Mouse (Mus musculus) limb, embryonic 15.5 days (tissue): ENCODE results near the gene Phb2. TPM values are rescaled to one million over a fixed set of nuclear protein-coding genes. Genes with fewer than 3 reads are reported as not detected.
"Not testable (repeated sequence)": the region's sequence is repeated elsewhere in the genome, so short reads cannot be mapped to it uniquely, and the experiment has no call there.

ENCODE experiments used
- ATAC-seq: fragments of 200-750 bp; cut with Nextera tagmentation; 2 replicates; pipeline ENCODE4 v1.8.0; 2017; ENCODE audit warnings: low read depth, moderate TSS enrichment; ENCODE audit not compliant: insufficient number of reproducible peaks, low FRiP score, low TSS enrichment
- H3K27ac ChIP-seq: fragments of 300-500 bp; sonication (generic); 2 replicates; pipeline ENCODE4 v1.5.1; 2015; ENCODE audit warnings: moderate library complexity, mild to moderate bottlenecking, inconsistent platforms
- H3K27me3 ChIP-seq: fragments of 300-500 bp; sonication (generic); 2 replicates; pipeline ENCODE4 v1.6.1; 2015; ENCODE audit warnings: inconsistent platforms
- H3K36me3 ChIP-seq: fragments of 300-500 bp; sonication (generic); 2 replicates; pipeline ENCODE4 v1.6.1; 2015; ENCODE audit warnings: inconsistent platforms
- H3K4me1 ChIP-seq: fragments of 300-500 bp; sonication (generic); 2 replicates; pipeline ENCODE4 v1.6.1; 2015; ENCODE audit warnings: inconsistent platforms
- H3K4me2 ChIP-seq: fragments of 300-500 bp; sonication (generic); 2 replicates; pipeline ENCODE4 v1.6.1; 2015; ENCODE audit warnings: mild to moderate bottlenecking, inconsistent platforms
- H3K4me3 ChIP-seq: fragments of 300-500 bp; sonication (generic); 2 replicates; pipeline ENCODE4 v1.5.1; 2015; ENCODE audit warnings: mild to moderate bottlenecking, inconsistent platforms
- H3K9ac ChIP-seq: fragments of 300-500 bp; sonication (generic); 2 replicates; pipeline ENCODE4 v1.6.1; 2015; ENCODE audit warnings: inconsistent platforms
- H3K9me3 ChIP-seq: fragments of 300-500 bp; sonication (generic); 2 replicates; pipeline ENCODE4 v1.6.1; 2016; ENCODE audit warnings: inconsistent platforms
- WGBS: fragments of 180-500 bp; shearing (Covaris S2); methylation state at CpG from one replicate; pipeline ENCODE4 v1.1.7; 2015; 5-methylcytosine and 5-hydroxymethylcytosine counted together
- polyA plus RNA-seq: library from polyadenylated mRNA; unstranded; fragments of >200 nt; fragmentation: Nextera tagmentation; extraction: Ambion mirVana; gene quantifications from 2 replicates; pipeline ENCODE4 v1.2.1, GENCODE M21; 2015

Phb2 gene
- polyA plus RNA-seq, 1 experiment from 2014 or later: 285 TPM

DNA sequence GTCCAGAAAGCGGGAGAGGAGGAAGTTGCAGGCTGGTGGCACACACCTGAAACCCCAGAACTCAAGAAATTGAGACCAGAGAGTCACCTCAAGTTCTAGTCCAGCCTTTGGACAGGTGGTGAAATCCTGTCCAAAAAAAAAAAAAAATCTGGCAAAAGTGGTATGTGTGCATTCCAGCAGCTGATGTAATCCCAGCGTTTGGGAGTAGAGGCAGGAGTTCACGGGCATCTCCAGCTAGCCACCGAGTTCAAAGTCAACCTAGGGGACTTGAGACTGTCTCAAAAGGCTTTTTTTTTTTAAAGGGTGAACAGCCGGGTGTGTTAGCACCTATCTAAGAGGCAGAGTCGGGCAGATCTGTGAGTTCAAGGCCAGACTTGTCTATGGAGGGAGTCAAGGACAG lies 36.0 kb upstream of the Phb2 start:
- no peaks in the 10 kb centered on the region for H3K9me3 ChIP-seq
- H3K36me3 ChIP-seq: peaks cover 3% of the 10 kb centered on the region; the same call in 1 of the 2 replicates
- no peak overlapping the region for H3K4me2 ChIP-seq
- no peak overlapping the region for H3K27ac ChIP-seq
- WGBS: 77% methylated on average over 6 of the region's 6 CpGs
- no peak overlapping the region for H3K9ac ChIP-seq
- no peak overlapping the region for H3K4me3 ChIP-seq
- no peaks in the 10 kb centered on the region for H3K27me3 ChIP-seq
- ATAC-seq: no peak
- peaks cover 13% of the 10 kb centered on the region for H3K4me1 ChIP-seq

DNA sequence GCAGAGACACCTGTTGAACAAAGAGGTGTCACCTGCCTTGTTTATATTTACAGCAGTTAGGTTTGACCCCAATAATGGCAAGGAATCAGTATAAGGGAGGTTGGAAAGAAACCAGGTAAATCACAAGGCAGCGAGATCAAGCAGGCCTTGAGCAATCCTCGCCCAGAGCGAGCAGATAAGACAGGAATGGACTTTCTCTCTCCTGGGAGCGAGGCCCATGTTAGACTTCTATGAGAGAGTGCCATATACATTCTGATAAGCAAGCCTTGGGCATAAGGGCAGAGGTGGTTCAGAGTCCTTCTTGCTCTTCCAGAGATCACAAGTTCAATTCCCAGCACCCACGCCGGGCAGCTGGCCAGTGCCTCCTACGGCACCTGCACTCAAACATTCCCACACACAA lies 33.4 kb upstream of the Phb2 start:
- peaks cover 3% of the 10 kb centered on the region; the same call in 1 of the 2 replicates for H3K36me3 ChIP-seq
- 94% methylated on average over 7 of the region's 7 CpGs for WGBS
- ATAC-seq: no peak

DNA sequence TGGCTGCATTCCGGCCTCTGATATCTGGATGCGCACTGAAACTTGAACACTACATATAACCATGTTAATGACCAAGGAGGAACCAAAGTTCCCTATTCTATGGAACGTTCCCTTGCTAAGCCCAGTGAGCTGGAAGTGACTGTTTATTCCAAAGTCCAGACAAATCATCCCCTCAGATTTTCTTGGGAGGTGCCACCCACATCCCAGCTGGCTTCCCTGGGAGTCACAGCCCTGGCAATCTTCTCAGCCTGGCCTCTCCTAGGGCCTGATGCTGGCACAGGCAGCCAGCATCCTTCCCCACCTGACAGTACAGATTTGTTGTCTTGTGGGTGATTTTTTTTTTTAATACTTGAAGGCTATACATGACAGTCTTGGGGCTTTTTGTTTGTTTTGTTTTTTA lies 32.6 kb upstream of the Phb2 start:
- H3K27ac ChIP-seq: no peak overlapping the region
- H3K36me3 ChIP-seq: peaks cover 1% of the 10 kb centered on the region; the same call in 1 of the 2 replicates
- no peak overlapping the region for H3K4me3 ChIP-seq
- H3K9ac ChIP-seq: no peak overlapping the region
- no peak for ATAC-seq
- WGBS: 86% methylated on average over 3 of the region's 3 CpGs
- H3K27me3 ChIP-seq: no peaks in the 10 kb centered on the region
- H3K4me1 ChIP-seq: peaks cover 7% of the 10 kb centered on the region; the same call in 1 of the 2 replicates
- no peak overlapping the region for H3K4me2 ChIP-seq
- H3K9me3 ChIP-seq: no peaks in the 10 kb centered on the region

More for the DNA sequence above, 33.4 kb upstream of the Phb2 start:
- H3K4me3 ChIP-seq: no peak overlapping the region
- H3K27me3 ChIP-seq: no peaks in the 10 kb centered on the region
- no peak overlapping the region for H3K9ac ChIP-seq
- no peak overlapping the region for H3K4me2 ChIP-seq
- H3K27ac ChIP-seq: no peak overlapping the region
- peaks cover 6% of the 10 kb centered on the region; the same call in 1 of the 2 replicates for H3K4me1 ChIP-seq
- no peaks in the 10 kb centered on the region for H3K9me3 ChIP-seq

DNA sequence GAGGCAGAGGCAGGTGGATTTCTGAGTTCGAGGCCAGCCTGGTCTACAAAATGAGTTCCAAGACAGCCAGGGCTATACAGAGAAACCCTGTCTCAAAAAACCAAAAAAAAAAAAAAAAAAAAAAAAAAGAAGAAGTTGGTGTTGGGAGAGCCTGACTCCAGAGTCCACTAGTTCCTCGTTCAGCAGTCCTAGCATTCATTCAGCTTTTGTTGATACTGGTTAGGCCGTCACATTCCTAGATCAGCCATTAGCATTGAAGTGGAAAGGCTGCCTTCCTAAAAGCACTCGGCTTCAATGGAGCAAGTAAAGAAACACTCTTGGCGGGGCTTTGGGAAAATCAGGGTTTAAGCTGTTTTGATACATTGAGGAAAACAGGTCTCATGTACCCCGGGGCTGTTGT lies 29.8 kb upstream of the Phb2 start:
- not testable (repeated sequence) for ATAC-seq, H3K4me3 ChIP-seq, H3K4me1 ChIP-seq, H3K27ac ChIP-seq, H3K36me3 ChIP-seq, H3K4me2 ChIP-seq, H3K9me3 ChIP-seq, H3K9ac ChIP-seq, H3K27me3 ChIP-seq
- 77% methylated on average over 6 of the region's 6 CpGs for WGBS

DNA sequence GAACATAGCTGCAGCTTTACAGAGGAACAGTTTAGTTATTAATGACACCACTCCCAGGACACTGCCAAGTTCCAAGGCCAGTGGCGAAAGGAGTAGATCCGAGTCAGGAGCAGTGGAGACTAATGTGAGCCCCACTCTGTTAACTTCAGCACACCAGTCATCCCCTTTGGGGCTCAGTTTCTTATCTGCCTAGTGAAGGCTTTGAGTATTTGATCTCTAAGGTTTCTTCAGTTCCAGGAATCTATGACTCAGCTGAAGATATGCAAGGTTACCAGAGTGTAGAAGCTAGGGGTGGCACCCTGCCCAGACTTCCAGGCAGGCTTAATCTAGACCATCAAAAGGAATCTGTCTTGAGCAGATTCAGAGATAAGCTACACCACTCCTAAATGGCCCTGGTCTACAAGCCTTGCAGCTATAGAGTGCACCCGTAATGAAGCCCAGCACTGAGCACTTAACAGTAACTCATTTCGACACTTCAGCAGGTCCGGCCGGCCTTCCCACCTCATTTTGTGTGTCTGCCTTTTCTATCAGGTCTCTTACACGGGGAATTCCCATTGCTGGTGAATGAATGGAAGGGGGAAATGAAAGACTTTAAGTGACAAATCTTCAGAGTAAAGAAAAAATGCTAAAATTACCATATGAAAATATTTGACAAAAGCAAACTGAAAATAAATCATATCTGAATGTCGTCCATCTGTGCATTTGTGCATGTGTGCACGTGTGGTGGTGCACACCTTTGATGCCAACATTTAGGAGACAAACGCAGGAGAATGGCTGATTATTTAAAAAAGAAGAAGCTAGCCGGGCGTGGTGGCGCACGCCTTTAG lies 28.3 kb upstream of the Phb2 start:
- Histone ChIP-seq H3K9me3 (no peaks in the 10 kb centered on the region), H3K27ac (peak overlapping the region; percentile 43; the same call in 1 of the 2 replicates), H3K9ac (no peak overlapping the region), H3K4me1 (peaks cover 7% of the 10 kb centered on the region; the same call in 1 of the 2 replicates), H3K27me3 (no peaks in the 10 kb centered on the region), H3K4me3 (no peak overlapping the region), H3K4me2 (no peak overlapping the region), H3K36me3 (no peaks in the 10 kb centered on the region)
- WGBS: 61% methylated on average over 14 of the region's 14 CpGs
- ATAC-seq: peak; percentile 30; the same call in 1 of the 2 replicates

DNA sequence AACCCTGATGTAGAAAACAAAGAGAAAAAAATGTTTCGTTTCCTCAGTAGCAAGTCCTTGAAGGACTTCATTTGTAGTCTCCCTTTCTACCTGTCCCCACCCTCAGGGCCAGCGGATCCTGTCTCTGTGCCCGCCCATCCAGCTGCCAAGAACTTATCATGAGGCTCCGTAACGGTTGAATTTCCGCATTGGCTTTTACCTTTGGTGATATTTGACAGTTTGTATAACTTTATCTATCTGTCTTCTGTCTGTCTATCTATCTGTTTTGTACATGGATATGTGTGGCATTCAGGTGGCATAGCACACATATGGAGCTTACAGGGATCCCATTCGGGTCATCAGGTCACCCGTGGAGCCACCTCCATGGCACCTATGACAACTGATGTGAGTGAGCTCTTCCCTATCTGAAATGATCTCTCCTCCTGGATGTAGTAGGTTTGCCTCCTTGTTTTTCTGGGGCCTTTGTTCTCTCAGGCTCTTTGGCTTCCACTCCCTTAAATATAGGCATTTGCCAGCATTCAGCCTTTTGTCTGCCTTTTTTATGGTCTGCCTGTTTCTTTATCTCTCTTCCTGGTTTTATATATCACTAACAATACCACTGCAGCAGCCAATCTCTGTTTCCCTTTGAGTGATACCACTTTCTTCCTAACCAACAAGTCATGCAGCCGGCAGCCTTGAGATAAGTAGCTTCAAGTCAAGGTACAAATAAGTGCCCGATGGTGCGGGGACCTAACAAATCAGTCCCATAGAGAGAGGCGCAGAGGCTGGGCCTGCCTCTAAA lies 26.3 kb upstream of the Phb2 start:
- no peak overlapping the region for H3K9ac ChIP-seq
- H3K4me1 ChIP-seq: peaks cover 7% of the 10 kb centered on the region; the same call in 1 of the 2 replicates
- H3K36me3 ChIP-seq: no peaks in the 10 kb centered on the region
- H3K4me3 ChIP-seq: no peak overlapping the region
- no peak for ATAC-seq
- no peaks in the 10 kb centered on the region for H3K9me3 ChIP-seq
- no peak overlapping the region for H3K4me2 ChIP-seq
- H3K27ac ChIP-seq: no peak overlapping the region
- no peaks in the 10 kb centered on the region for H3K27me3 ChIP-seq
- WGBS: 93% methylated on average over 12 of the region's 12 CpGs

DNA sequence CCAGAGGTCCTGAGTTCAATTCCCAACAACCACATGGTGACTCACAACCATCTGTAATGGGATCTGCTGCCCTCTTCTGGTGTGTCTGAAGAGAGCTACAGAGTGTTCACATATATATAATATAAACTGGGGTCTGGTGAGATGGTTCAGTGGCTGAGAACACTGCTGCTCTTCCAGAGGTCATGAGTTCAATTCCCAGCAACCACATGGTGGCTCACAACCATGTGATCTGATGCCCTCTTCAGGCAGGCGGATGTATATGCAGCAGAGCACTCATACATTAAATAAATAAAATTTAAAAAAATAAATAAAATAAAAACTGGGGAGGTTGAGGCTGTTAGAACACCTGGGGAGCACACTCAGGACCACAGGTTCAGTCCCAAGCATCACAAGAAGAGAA lies 25.5 kb upstream of the Phb2 start:
- not testable (repeated sequence) for H3K27me3 ChIP-seq, H3K4me2 ChIP-seq, H3K9ac ChIP-seq, H3K4me1 ChIP-seq, H3K27ac ChIP-seq, ATAC-seq, H3K9me3 ChIP-seq, H3K36me3 ChIP-seq, H3K4me3 ChIP-seq
- 82% methylated on average over 1 of the region's 1 CpGs for WGBS

DNA sequence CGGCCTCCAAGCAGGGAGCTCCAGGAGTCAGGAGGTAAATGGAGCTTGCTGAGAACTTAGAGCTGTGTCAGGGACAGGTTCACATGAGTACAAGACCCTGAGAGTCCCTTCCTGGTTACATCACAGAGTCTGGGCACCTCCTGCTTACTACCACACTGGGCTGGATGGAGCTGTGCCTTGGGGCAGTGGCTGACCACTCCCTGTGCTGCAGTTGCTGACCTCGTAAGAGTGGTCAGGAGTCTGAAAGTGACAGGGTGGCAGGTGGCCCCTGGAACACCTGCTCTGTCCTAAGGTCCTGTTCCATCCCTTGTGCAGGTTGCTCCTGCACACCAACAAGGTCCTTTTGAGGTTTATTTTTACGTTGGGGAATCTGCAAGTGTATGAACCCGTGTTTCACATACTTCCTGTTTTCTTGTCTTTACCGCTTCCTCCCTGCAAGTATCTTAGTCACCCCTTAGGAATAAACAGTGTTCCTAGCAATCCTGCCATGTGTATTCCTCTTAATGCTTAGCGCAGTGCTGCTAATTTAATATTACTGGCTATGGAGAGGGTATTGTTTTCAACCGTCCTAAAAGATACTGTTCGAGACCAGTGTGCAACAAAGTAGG lies 23.9 kb upstream of the Phb2 start:
- 78% methylated on average over 8 of the region's 8 CpGs for WGBS
- no peaks in the 10 kb centered on the region for H3K9me3 ChIP-seq
- H3K27me3 ChIP-seq: no peaks in the 10 kb centered on the region
- peaks cover 5% of the 10 kb centered on the region; the same call in 1 of the 2 replicates for H3K4me1 ChIP-seq
- no peak overlapping the region for H3K9ac ChIP-seq
- no peak overlapping the region for H3K4me2 ChIP-seq
- no peak for ATAC-seq
- no peak overlapping the region for H3K27ac ChIP-seq
- no peaks in the 10 kb centered on the region for H3K36me3 ChIP-seq
- no peak overlapping the region for H3K4me3 ChIP-seq

DNA sequence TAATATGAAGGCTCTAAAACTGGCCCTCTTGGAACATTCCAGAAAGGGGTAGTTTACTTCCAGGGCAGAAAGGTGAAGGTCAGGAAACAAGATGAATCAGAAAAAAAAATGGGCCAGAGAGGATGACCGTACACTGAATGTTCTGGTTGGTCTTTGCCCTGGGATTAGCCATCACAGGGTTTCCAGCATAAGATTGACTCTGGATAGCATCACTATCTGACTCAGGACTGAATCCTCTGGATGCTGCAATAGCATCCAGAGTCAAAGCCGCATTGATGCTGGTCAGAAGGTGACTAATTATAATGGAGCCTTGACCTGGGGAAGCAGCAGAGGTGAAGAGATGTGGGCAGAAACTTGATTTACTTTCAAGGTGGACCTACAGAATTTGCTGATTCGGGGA lies 23.1 kb upstream of the Phb2 start:
- WGBS: 87% methylated on average over 3 of the region's 3 CpGs
- no peak overlapping the region for H3K9ac ChIP-seq
- no peak overlapping the region for H3K4me3 ChIP-seq
- no peak overlapping the region for H3K4me2 ChIP-seq
- H3K4me1 ChIP-seq: peaks cover 2% of the 10 kb centered on the region
- H3K27me3 ChIP-seq: no peaks in the 10 kb centered on the region
- no peak for ATAC-seq
- H3K9me3 ChIP-seq: no peaks in the 10 kb centered on the region
- no peaks in the 10 kb centered on the region for H3K36me3 ChIP-seq
- no peak overlapping the region for H3K27ac ChIP-seq

DNA sequence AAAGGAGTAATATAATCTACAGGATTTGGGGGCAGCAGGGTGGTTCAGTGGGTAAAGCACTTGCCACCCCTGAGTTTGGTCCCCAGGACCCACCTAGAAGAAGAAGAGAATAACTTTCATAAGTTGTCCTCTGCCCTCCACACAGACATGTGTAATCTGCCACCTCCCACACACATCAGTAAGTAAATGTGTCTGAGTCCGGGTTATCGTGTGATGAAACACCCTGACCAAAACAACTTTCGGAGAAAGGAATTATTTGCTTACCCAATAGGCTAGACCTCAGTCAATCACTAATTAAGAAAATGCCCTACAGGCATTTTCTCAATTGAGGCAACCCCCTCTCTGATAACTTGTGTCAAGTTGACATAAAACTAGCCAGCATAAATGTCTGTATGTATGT lies 21.6 kb upstream of the Phb2 start:
- H3K9ac ChIP-seq: no peak overlapping the region
- no peak overlapping the region for H3K4me3 ChIP-seq
- no peaks in the 10 kb centered on the region for H3K27me3 ChIP-seq
- H3K9me3 ChIP-seq: no peaks in the 10 kb centered on the region
- H3K4me2 ChIP-seq: no peak overlapping the region
- WGBS: 88% methylated on average over 3 of the region's 3 CpGs
- H3K27ac ChIP-seq: no peak overlapping the region
- no peak for ATAC-seq
- H3K4me1 ChIP-seq: peaks cover 10% of the 10 kb centered on the region
- H3K36me3 ChIP-seq: no peaks in the 10 kb centered on the region

DNA sequence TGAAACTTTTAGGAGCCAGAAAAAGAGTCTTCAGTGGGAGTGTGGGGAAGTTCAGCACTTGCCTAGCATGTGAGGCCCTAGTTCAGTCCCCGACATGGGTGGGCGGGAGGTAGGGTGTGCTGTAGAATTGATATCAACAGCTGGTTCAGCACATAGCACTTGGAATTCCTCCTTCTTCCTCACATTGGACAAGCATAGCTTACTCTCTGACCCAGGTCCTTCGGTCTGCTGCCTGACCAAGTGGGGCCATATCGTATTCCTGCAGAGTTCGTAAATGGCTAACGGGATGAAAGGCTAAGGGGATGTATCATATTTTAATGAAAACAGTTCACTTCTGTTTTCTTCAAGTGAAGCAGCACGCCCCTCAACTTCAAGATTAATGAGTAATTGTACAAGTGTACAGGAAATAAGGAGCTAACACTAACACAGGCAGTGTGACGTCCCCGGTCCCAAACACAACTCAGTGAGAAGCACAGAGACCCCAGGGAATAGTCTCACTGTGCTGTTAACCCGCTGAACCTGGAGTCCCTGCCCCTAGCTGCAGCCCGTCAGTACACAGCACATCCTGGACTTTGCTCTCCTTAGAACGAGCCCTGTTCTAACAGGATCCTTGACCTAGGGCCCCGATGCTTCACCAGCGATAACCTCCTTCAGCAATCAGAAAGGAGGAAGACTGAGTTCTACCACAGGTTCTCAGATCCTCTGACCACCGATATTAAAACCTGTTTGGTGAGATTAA lies 18.7 kb upstream of the Phb2 start:
- ATAC-seq: no peak
- H3K36me3 ChIP-seq: peaks cover 6% of the 10 kb centered on the region; the same call in 1 of the 2 replicates
- no peak overlapping the region for H3K9ac ChIP-seq
- H3K4me2 ChIP-seq: no peak overlapping the region
- no peak overlapping the region for H3K4me3 ChIP-seq
- H3K4me1 ChIP-seq: peaks cover 10% of the 10 kb centered on the region
- no peaks in the 10 kb centered on the region for H3K27me3 ChIP-seq
- no peaks in the 10 kb centered on the region for H3K9me3 ChIP-seq
- 67% methylated on average over 15 of the region's 15 CpGs for WGBS
- peak overlapping the region; percentile 47; the same call in 1 of the 2 replicates for H3K27ac ChIP-seq
